Mouse (Mus musculus): ENCODE data around the gene Nfib. TPM values are rescaled to one million over a fixed set of nuclear protein-coding genes. Genes with fewer than 3 reads are reported as not detected.

Gene Nfib
- polyA plus RNA-seq, 1 experiment, result 3.9 TPM

- no peak for TF ChIP-seq CTCF (IDR thresholded peaks at IDR 0.05; ENCODE audit: borderline replicate concordance, control insufficient read depth, extremely low read depth, insufficient read depth, low read length, poor library complexity)
- TF ChIP-seq POLR2A (IDR thresholded peaks at IDR 0.05; ENCODE audit: control insufficient read depth, extremely low read depth, insufficient read depth, low read length, poor library complexity), result no peak
- 95% methylated on average over 2 of the region's 2 CpGs for WGBS
- H3K4me1 ChIP-seq (replicated peaks; ENCODE audit: control insufficient read depth, insufficient read depth, low read length), result no peaks in the 10 kb centered on the region
- H3K27ac ChIP-seq (ENCODE audit: control insufficient read depth, insufficient read depth, low read length), result no peak overlapping the region
- H3K36me3 ChIP-seq (ENCODE audit: control insufficient read depth, insufficient read depth, low read length), result no peaks in the 10 kb centered on the region
- H3K4me3 ChIP-seq (ENCODE audit: control insufficient read depth, insufficient read depth, low read length), result no peak overlapping the region
- no peaks in the 10 kb centered on the region for H3K27me3 ChIP-seq (ENCODE audit: control insufficient read depth, insufficient read depth, low read length)
- no peak for DNase-seq
Observed at GRCm38 (mm10) chr4:82485910-82486309, 219.6 kb downstream of the Nfib start.

GRCm38 (mm10) chr4:82483871-82484270 lies 221.7 kb downstream of the Nfib start:
- Histone ChIP-seq H3K27ac (ENCODE audit: control insufficient read depth, insufficient read depth, low read length) (no peak overlapping the region), H3K27me3 (ENCODE audit: control insufficient read depth, insufficient read depth, low read length) (no peaks in the 10 kb centered on the region), H3K4me3 (ENCODE audit: control insufficient read depth, insufficient read depth, low read length) (no peak overlapping the region), H3K36me3 (ENCODE audit: control insufficient read depth, insufficient read depth, low read length) (no peaks in the 10 kb centered on the region), H3K4me1 (replicated peaks; ENCODE audit: control insufficient read depth, insufficient read depth, low read length) (no peaks in the 10 kb centered on the region)
- TF ChIP-seq POLR2A (IDR thresholded peaks at IDR 0.05; ENCODE audit: control insufficient read depth, extremely low read depth, insufficient read depth, low read length, poor library complexity) (no peak), CTCF (IDR thresholded peaks at IDR 0.05; ENCODE audit: borderline replicate concordance, control insufficient read depth, extremely low read depth, insufficient read depth, low read length, poor library complexity) (no peak)
- DNase-seq, result no peak
- WGBS, result 60% methylated on average over 1 of the region's 1 CpGs

DNA sequence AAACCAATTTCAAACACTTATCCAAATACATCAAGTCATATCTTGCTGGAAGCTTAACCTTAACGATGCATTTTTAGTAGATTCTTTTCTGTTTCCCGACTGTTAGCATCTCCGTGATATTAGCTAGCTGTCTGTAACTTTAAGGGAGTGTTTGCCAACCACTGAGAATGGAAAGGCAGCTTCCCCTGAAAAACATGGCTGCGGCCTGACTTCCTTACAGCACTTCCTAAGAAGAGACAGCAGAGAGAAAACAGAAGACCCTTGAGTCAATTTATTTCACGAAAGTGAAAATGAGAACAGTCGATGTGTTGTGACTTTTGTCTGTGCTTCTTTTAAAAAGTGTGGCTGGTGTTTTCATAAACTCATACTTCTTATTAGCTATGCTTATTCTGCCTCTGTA lies 222.3 kb downstream of the Nfib start:
- 83% methylated on average over 6 of the region's 6 CpGs for WGBS
- H3K27ac ChIP-seq (ENCODE audit: control insufficient read depth, insufficient read depth, low read length), result no peak overlapping the region
- no peak overlapping the region for H3K4me3 ChIP-seq (ENCODE audit: control insufficient read depth, insufficient read depth, low read length)
- TF ChIP-seq POLR2A (IDR thresholded peaks at IDR 0.05; ENCODE audit: control insufficient read depth, extremely low read depth, insufficient read depth, low read length, poor library complexity), result no peak
- TF ChIP-seq CTCF (IDR thresholded peaks at IDR 0.05; ENCODE audit: borderline replicate concordance, control insufficient read depth, extremely low read depth, insufficient read depth, low read length, poor library complexity), result no peak
- no peaks in the 10 kb centered on the region for H3K27me3 ChIP-seq (ENCODE audit: control insufficient read depth, insufficient read depth, low read length)
- H3K4me1 ChIP-seq (replicated peaks; ENCODE audit: control insufficient read depth, insufficient read depth, low read length), result no peaks in the 10 kb centered on the region
- no peaks in the 10 kb centered on the region for H3K36me3 ChIP-seq (ENCODE audit: control insufficient read depth, insufficient read depth, low read length)
- no peak for DNase-seq

GRCm38 (mm10) chr4:82480635-82481034 lies 224.9 kb downstream of the Nfib start:
- Histone ChIP-seq H3K36me3 (ENCODE audit: control insufficient read depth, insufficient read depth, low read length) (no peaks in the 10 kb centered on the region), H3K4me1 (replicated peaks; ENCODE audit: control insufficient read depth, insufficient read depth, low read length) (no peaks in the 10 kb centered on the region), H3K27me3 (ENCODE audit: control insufficient read depth, insufficient read depth, low read length) (no peaks in the 10 kb centered on the region), H3K4me3 (ENCODE audit: control insufficient read depth, insufficient read depth, low read length) (no peak overlapping the region), H3K27ac (ENCODE audit: control insufficient read depth, insufficient read depth, low read length) (no peak overlapping the region)
- DNase-seq, result no peak
- no peak for TF ChIP-seq POLR2A (IDR thresholded peaks at IDR 0.05; ENCODE audit: control insufficient read depth, extremely low read depth, insufficient read depth, low read length, poor library complexity)
- 93% methylated on average over 9 of the region's 9 CpGs for WGBS

DNA sequence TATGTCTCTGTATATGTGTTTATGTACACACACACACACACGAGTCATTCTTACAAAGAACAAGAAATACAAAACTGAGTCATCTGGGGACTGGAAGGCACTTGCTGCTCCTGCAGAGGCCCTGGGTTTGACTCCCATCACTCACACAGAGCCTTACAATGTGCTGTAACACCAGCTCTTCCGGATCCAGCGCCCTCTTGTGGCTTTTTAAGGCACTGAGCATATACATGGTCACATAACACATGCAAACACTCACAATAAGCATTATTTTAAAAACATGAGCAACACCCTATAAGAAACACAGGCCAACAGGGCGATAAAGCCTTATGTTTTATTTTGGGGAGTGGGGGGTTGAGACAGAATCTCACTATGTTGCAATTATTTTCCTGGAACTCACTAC lies 226.2 kb downstream of the Nfib start:
- TF ChIP-seq CTCF (IDR thresholded peaks at IDR 0.05; ENCODE audit: borderline replicate concordance, control insufficient read depth, extremely low read depth, insufficient read depth, low read length, poor library complexity) (no peak), POLR2A (IDR thresholded peaks at IDR 0.05; ENCODE audit: control insufficient read depth, extremely low read depth, insufficient read depth, low read length, poor library complexity) (no peak)
- Histone ChIP-seq H3K4me1 (replicated peaks; ENCODE audit: control insufficient read depth, insufficient read depth, low read length) (no peaks in the 10 kb centered on the region), H3K4me3 (ENCODE audit: control insufficient read depth, insufficient read depth, low read length) (no peak overlapping the region), H3K27ac (ENCODE audit: control insufficient read depth, insufficient read depth, low read length) (no peak overlapping the region), H3K36me3 (ENCODE audit: control insufficient read depth, insufficient read depth, low read length) (no peaks in the 10 kb centered on the region), H3K27me3 (ENCODE audit: control insufficient read depth, insufficient read depth, low read length) (no peaks in the 10 kb centered on the region)
- DNase-seq, result no peak
- 69% methylated on average over 4 of the region's 4 CpGs for WGBS

- no peak for TF ChIP-seq POLR2A (IDR thresholded peaks at IDR 0.05; ENCODE audit: control insufficient read depth, extremely low read depth, insufficient read depth, low read length, poor library complexity)
- no peak for TF ChIP-seq CTCF (IDR thresholded peaks at IDR 0.05; ENCODE audit: borderline replicate concordance, control insufficient read depth, extremely low read depth, insufficient read depth, low read length, poor library complexity)
- WGBS, result 87% methylated on average over 2 of the region's 2 CpGs
- no peaks in the 10 kb centered on the region for H3K36me3 ChIP-seq (ENCODE audit: control insufficient read depth, insufficient read depth, low read length)
- H3K4me3 ChIP-seq (ENCODE audit: control insufficient read depth, insufficient read depth, low read length), result no peak overlapping the region
- H3K27me3 ChIP-seq (ENCODE audit: control insufficient read depth, insufficient read depth, low read length), result no peaks in the 10 kb centered on the region
- no peak for DNase-seq
- no peak overlapping the region for H3K27ac ChIP-seq (ENCODE audit: control insufficient read depth, insufficient read depth, low read length)
- no peaks in the 10 kb centered on the region for H3K4me1 ChIP-seq (replicated peaks; ENCODE audit: control insufficient read depth, insufficient read depth, low read length)
Observed at GRCm38 (mm10) chr4:82477742-82478141, 227.8 kb downstream of the Nfib start.

DNA sequence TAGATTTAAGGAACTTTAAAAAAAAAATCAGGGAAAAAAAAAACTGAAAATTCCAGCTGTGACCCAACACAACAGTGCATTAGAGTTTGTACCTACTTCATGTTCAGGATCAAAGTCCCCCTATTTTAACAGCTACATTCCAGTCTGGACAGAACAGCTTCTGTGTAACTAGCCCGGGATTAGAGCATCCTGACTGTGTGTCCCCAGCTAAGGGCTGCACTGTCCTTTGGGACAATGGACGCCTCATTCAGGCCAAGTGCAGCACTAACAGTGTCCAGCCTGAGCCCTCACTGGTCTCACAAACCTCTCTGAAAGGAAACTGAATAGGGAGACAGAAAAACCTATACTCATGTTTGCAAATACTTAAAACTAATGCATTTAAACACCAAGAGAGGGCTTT lies 229.1 kb downstream of the Nfib start:
- H3K27me3 ChIP-seq (ENCODE audit: control insufficient read depth, insufficient read depth, low read length), result no peaks in the 10 kb centered on the region
- H3K27ac ChIP-seq (ENCODE audit: control insufficient read depth, insufficient read depth, low read length), result no peak overlapping the region
- WGBS, result 86% methylated on average over 2 of the region's 2 CpGs
- no peak for DNase-seq
- H3K4me1 ChIP-seq (replicated peaks; ENCODE audit: control insufficient read depth, insufficient read depth, low read length), result no peaks in the 10 kb centered on the region
- TF ChIP-seq POLR2A (IDR thresholded peaks at IDR 0.05; ENCODE audit: control insufficient read depth, extremely low read depth, insufficient read depth, low read length, poor library complexity), result no peak
- H3K36me3 ChIP-seq (ENCODE audit: control insufficient read depth, insufficient read depth, low read length), result no peaks in the 10 kb centered on the region
- H3K4me3 ChIP-seq (ENCODE audit: control insufficient read depth, insufficient read depth, low read length), result no peak overlapping the region

Data from thymus, adult 2 months (tissue).